Mouse (Mus musculus) adrenal gland, postnatal 10 days (tissue): Measurements from ENCODE around the gene Tnfrsf4. TPM values are rescaled to one million over a fixed set of nuclear protein-coding genes. Genes with fewer than 3 reads are reported as not detected.
A peak's percentile ranks its signal among the peaks of the same experiment; 100 is the strongest.

Source experiments
- DNase-seq: peaks from one replicate; pipeline ENCODE4 v3.0.0; 2021; ENCODE audit warnings: mixed read lengths
- long read RNA-seq, 2 experiments: library from polyadenylated mRNA; stranded (forward); transcript quantifications; one replicate each; pipeline ENCODE4 v2.0.0; 2021
- total RNA-seq, 2 experiments: library from RNA; stranded (reverse); gene quantifications; 2 replicates each; pipeline ENCODE4 v1.2.3; 2021

The Tnfrsf4 gene
- total RNA-seq: 1 to 10 TPM; 1.9 TPM
- long read RNA-seq, experiment 1: 0 reads
- long read RNA-seq, experiment 2: 0 reads

GRCm38 (mm10) chr4:156013637-156014036 lies at the start of gene Tnfrsf4:
TSS of gene Tnfrsf4 (plus strand) at chr4:156013843.
- DNase-seq: no peak

DNA sequence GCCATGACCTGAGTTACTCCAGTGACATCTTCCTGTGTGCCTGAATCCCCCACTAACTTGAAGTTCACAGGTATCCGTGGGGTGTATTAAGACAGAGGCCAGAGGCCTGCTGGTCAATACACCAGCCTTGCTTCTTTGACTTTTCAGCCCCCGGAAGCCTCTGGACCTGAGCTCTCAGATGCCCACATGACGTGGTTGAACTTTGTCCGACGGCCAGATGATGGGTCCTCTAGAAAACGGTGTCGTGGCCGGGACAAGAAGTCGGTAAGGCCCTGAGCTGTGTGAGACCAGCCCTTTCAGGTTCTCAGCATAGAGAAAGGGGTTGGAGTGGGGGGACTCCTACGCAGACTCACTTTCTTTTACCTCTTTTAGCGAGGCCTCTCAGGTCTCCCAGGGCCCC lies 49.2 kb upstream of the Tnfrsf4 start:
- no peak for DNase-seq

DNA sequence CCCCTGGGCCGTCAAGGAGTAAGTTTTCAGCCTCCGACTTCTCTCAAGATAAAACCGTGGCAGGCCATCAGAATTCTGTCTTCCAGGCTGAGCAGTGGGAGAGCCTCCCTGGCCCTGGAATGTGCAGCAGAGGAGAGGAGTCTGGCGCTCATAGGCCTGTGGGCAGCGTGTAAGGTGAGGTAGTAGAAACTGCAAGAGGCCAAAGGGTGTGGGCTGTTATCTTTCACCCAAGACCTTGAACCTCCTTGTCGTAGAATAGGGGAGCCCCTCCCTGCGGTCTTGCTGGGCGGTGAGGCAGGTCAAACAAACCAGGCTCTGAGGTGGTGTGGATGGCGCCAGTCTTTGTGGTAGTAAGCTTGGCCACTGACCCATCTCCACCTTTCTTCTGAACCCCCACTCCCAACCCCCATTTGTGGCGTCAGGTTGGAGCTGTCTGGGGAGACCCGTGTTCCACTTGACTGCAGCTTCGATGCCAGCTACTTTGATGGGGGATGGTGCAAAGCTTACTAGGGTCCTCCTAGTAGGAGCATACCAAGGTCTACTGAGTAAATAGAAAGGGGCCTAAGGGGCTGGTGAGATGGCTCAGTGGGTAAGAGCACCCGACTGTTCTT lies 44.5 kb upstream of the Tnfrsf4 start:
- DNase-seq: no peak

DNA sequence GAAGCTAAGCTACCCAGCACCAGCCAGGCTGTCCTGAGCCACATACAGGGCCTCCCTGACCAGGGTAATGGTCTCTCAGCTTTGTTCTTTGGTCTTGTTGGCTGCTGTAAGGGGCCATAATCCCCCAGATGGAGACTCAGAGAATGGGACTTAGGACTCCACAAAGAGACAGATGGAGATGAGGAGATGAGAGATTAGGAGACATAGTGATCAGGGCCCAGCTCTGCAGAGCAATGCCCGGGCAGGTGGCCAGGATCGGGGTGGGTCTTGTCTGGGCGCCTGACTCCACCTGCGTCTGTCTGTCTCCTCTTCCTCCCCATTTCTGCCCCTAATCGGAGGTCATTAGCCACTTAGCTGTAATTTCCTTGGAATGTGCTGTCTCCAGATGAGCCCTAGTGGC lies 43.4 kb upstream of the Tnfrsf4 start:
- no peak for DNase-seq

GRCm38 (mm10) chr4:155972651-155973050 lies 41.0 kb upstream of the Tnfrsf4 start:
- no peak for DNase-seq

GRCm38 (mm10) chr4:155973239-155973638 lies 40.4 kb upstream of the Tnfrsf4 start:
- DNase-seq: no peak

DNA sequence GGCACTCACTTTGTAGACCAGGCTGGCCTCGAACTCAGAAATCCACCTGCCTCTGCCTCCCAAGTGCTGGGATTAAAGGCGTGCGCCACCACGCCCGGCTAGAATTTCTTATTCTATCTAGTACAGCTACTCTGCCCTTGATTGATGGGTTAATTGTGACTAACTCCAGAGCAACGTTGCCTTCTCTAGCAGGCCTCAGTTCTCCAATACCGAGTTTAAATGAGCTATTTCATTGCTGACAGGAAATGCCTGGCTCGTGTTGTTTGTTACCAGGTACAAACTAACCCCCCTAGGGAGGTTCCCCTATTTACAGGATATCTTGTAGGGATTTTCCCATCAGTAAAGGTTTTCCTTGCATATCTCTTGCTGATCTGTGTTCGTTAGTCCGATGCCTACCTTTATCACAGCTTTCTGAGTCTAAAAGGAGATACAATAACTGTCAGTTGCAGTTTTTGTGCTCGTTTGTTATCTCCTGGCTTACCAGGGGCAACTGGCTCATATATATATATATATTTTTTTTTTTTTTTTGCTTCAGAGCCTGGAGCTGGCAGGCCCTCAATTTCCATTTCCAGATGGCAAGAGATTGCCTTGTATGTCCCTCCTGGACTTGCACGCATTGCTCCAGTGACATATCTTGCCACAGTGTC lies 32.1 kb upstream of the Tnfrsf4 start:
- DNase-seq: no peak

DNA sequence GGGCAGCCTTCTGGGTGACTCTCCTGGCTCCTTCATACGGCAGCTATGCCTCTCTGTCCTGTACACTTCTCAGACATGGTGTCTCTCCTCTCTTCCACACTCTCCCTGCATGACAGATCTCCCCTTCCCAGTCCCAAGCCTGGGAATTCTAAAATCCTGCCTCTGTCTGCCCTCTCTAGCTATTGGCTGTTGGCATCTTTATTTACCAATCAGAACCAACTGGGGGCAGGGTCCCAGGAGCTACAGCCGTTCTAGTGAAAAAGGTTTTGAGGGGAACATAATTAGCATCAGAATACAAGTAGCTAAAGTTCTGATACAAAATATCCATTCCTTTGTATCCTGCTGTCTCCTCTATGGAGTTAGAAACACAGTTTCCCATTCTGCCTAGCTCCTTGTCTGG lies 29.9 kb upstream of the Tnfrsf4 start:
- no peak for DNase-seq

DNA sequence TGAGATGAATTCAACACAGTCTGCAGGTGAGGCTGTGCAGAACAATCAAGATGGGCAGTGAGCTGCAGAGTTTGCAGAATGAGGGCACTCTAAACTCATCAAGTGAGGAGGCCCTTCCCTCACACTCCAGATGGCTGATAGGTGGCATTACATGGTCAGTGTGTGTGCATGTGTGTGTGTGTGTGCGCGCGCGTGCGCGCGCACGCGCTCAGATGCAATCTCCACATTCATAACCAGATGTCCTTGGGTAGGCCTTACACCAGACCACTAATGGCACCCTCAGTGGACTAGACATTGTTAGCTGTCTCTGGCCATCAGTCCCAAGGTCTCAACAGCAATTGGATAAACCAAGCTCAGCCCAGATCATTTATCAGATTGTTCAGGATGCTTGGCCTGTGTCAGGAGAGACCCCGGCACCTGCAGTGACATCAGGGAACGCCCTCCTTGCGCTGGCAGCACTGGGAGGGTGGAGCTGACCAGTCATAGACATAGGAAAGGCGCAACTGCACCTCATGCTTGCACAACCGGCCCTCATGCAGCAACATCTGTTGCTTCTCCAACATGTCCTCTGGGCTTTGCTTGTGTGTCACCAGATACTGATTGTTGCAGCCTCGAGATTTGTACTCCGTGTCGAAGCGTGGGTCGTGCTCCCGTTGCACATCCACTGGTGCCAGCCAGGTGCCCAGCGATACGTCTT lies 22.3 kb upstream of the Tnfrsf4 start:
- no peak for DNase-seq

DNA sequence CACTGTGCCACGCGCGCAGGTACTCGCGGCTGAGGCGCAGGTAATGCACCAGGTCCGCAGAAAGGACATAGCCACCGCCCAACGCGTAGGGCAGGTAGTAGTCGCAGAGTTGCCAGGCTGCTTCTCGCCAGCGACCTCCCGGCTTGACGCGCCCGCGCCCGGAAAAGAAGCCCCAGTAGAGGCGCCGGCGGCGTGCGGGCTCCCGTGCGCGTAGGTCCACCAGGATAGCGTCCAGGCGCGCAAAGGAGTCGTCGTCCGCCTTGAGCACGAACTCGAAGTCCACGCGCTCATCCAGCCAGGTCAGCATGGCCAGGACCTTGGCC lies 21.8 kb upstream of the Tnfrsf4 start:
- DNase-seq: no peak

- peak; percentile 86 for DNase-seq
Measured at GRCm38 (mm10) chr4:155992241-155992905, 21.3 kb upstream of the Tnfrsf4 start, which contains the start of the genes B3galt6 and Sdf4. TSS of gene B3galt6 (minus strand) at chr4:155992649. TSS of gene Sdf4 (plus strand) at chr4:155992872.

GRCm38 (mm10) chr4:155992906-155993547 lies 20.6 kb upstream of the Tnfrsf4 start:
- DNase-seq: peak; percentile 97

DNA sequence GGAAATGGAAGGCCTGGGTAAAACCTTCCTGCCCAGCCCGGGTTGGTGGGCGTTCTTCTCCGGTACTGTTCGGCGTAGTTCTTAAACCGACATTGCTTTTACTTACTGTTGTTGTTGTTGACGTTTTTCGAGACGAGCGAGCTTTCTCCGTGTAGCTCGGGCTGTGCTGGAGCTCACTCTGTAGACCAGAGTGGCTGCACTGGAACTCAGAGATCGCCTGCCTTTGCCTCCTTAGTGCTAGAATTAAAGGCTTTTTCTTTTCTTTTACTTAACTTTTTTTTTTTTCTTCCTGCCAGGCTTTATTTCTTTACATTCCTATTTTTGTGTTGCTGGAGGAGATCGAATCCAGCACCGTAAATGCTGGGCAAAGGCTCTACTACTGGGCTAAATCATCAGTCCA lies 20.0 kb upstream of the Tnfrsf4 start:
- DNase-seq: no peak

DNA sequence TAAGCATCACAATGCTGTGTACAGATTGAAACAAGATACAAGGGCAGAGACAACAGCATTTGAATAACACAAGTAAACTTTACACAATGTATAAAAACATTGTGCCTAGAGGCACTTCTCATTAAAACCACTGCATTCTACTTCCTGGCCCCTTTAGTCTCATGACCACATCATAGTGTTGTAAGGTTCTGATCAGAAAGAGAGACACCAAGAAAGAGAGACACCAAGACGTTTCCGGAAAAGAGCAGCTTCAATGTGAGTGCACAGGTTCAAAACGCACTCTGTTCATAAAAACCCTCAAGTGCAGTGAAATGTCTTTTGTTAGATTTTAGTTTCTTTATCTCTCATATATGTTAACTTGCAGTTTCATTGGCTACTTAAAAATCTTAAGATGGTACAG lies 9.5 kb upstream of the Tnfrsf4 start:
- no peak for DNase-seq

GRCm38 (mm10) chr4:156008369-156008768 lies 5.3 kb upstream of the Tnfrsf4 start:
- DNase-seq: no peak

GRCm38 (mm10) chr4:156014436-156014835 lies 793 bp downstream of the Tnfrsf4 start:
- peak; percentile 30 for DNase-seq

DNA sequence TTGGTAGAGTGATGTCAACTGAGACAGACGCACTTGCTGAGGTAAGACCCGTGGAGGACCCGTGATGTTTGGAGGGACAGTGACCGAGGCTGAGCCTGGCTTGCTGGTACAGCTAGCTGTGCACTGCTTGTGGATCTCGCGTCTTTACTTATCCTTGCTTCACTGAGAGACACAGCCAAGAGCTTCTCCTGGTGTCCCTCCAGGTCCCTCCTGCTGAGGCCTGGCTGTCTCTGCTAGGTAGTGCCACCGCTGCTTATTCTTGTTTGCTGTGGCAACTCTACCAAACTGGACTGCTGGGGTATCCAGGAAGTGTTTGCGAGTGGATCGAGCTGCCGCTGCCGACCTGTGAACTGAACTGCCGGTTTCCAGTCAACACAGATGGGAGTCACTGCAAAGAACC lies 6.1 kb downstream of the Tnfrsf4 start:
- no peak for DNase-seq

- DNase-seq: no peak
Measured at GRCm38 (mm10) chr4:156021381-156021780, 7.7 kb downstream of the Tnfrsf4 start.

DNA sequence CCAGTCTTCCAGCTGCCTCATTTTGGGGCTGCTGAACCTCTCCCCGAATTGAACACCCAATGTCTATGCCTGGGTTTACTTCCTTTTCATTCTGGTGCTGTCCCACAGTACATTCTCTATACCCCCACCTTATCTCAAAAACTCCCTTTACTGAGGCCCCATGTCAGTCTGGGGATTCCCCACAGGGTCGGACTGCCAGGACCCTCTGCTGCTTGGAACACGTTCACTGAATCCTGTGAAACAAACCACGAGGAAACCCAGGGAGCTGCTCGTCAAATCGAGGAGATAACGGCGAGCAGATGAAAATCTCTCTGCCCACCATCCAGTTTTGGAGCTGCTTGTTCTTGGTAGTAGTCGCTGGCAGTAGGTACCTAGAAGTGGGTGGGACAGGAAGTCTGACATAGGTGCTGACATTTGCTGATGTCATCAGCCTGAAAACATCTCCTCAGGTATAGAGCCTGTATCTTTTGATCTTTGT lies 8.3 kb downstream of the Tnfrsf4 start:
- no peak for DNase-seq

GRCm38 (mm10) chr4:156023520-156023919 lies 9.9 kb downstream of the Tnfrsf4 start:
- DNase-seq: no peak

DNA sequence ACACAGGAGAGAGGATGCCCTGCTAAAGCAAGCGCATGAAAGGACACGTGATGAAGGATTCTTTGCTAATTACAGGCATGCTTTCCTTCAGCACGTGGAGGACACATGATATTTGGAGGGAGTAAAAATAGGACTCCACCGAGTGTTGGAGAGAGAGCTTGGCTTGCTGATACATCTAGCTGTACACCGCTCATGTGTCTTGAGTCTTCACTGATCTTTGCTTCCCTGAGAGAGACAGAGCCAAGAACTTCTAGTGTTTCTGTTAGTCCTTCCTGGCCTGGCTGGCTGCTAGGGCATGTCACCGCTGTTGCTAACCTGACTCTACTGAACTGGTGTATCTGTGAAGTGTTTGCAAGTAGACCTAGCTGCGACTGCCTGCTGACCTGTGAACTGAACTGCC lies 10.5 kb downstream of the Tnfrsf4 start:
- no peak for DNase-seq

GRCm38 (mm10) chr4:156026013-156026412 lies 12.4 kb downstream of the Tnfrsf4 start, which contains the start of gene Tnfrsf18:
TSS of gene Tnfrsf18 (plus strand) at chr4:156026164.
- DNase-seq: peak; percentile 54
